Mouse (Mus musculus): ENCODE results near the gene Prss35.

Gene Prss35

GRCm38 (mm10) chr9:86798686-86799085, 55.2 kb downstream of the Prss35 start:
- DNase-seq (ENCODE audit: low read depth, low spot score): no peak

GRCm38 (mm10) chr9:86799099-86799498, 55.6 kb downstream of the Prss35 start:
- DNase-seq (ENCODE audit: low read depth, low spot score): no peak

GRCm38 (mm10) chr9:86800600-86801163, 57.2 kb downstream of the Prss35 start:
- no peak for DNase-seq (ENCODE audit: low read depth, low spot score)
